Comparison of ENCODE assay signal across 8 mouse cellular contexts in the genomic region with DNA sequence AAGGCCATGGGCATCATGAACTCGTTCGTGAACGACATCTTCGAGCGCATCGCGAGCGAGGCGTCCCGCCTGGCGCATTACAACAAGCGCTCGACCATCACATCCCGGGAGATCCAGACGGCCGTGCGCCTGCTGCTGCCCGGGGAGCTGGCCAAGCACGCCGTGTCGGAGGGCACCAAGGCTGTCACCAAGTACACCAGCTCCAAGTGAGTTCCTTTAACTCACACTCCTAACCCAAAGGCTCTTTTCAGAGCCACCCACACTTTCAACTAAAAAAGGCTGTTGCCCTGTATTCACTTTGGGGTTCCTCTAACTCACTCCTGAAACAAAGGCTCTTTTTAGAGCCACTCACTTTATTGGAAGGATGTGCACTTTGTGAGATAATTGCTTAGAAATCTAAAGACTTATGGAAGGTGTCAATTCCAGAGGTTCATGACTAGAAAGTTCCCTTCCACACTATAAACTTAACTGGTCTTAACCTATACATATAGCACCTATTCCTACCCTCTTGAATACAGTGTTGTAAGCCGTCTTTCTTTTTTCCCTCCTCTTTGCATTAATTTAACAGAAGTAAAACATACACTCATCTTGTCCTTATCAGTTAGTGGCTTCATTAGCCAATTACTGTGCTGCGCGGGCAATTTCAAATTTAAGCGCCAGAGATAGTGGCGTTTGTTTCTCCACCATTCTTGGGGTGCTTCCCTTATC. TPM values are rescaled to one million over a fixed set of nuclear protein-coding genes. Genes with fewer than 3 reads are reported as not detected.
DNase-seq lines count a peak whose midpoint lies in the region; ATAC-seq and TF ChIP-seq lines count a peak whose summit lies in the region.
"Not testable (repeated sequence)": the region's sequence is repeated elsewhere in the genome, so short reads cannot be mapped to it uniquely, and the experiment has no call there.

No protein-coding gene starts in this region.

- TF ChIP-seq POLR2A in spleen, adult 2 months (IDR thresholded peaks at IDR 0.05; ENCODE audit: low read depth, low read length), result not testable (repeated sequence)

- 0 out of 2 replicates have a peak overlapping the region, but pooled peaks have one; percentile 5 for H3K9ac ChIP-seq in intestine, postnatal 0 days (ENCODE audit: low read depth, low read length)
- H3K9ac ChIP-seq in liver, embryonic 11.5 days (ENCODE audit: low read depth, low read length), result peak overlapping the region; percentile 70
- H3K9ac ChIP-seq in midbrain, embryonic 13.5 days (replicated peaks), result peak overlapping the region; percentile 66

- H3K4me1 ChIP-seq in embryonic facial prominence, embryonic 10.5 days, result peaks cover 31% of the 10 kb centered on the region
- peaks cover 17% of the 10 kb centered on the region; the same call in 1 of the 2 replicates for H3K4me1 ChIP-seq in heart, embryonic 10.5 days
- H3K4me1 ChIP-seq in intestine, postnatal 0 days (replicated peaks; ENCODE audit: control insufficient read depth, insufficient read depth, low read length); liver, embryonic 11.5 days (replicated peaks; ENCODE audit: control insufficient read depth, insufficient read depth, low read length); spleen, adult 2 months (ENCODE audit: control insufficient read depth, insufficient read depth, insufficient read length): not testable (repeated sequence)
- peaks cover 26% of the 10 kb centered on the region for H3K4me1 ChIP-seq in midbrain, embryonic 13.5 days (replicated peaks)

- H3K9me3 ChIP-seq in embryonic facial prominence, embryonic 10.5 days; heart, embryonic 10.5 days; intestine, postnatal 0 days (ENCODE audit: control insufficient read depth); liver, embryonic 11.5 days (ENCODE audit: control insufficient read depth, low read length); midbrain, embryonic 13.5 days: not testable (repeated sequence)

- under 1% methylated on average over 25 of the region's 26 CpGs for WGBS in embryonic facial prominence, embryonic 10.5 days
- under 1% methylated on average over 23 of the region's 26 CpGs for WGBS in heart, embryonic 10.5 days
- under 1% methylated on average over 24 of the region's 26 CpGs for WGBS in intestine, postnatal 0 days
- WGBS in liver, embryonic 11.5 days, result 0% methylated on average over 9 of the region's 26 CpGs
- under 1% methylated on average over 18 of the region's 26 CpGs for WGBS in midbrain, embryonic 13.5 days
- WGBS in spleen, adult 2 months, result under 1% methylated on average over 20 of the region's 26 CpGs

- not testable (repeated sequence) for ATAC-seq in intestine, postnatal 0 days
- ATAC-seq in liver, embryonic 11.5 days (replicated peaks; ENCODE audit: low FRiP score), result peak; percentile 27
- peak; percentile 0; the same call in 1 of the 2 replicates for ATAC-seq in midbrain, embryonic 13.5 days

- peak overlapping the region; percentile 61 for H3K4me3 ChIP-seq in embryonic facial prominence, embryonic 10.5 days
- peak overlapping the region; percentile 60 for H3K4me3 ChIP-seq in heart, embryonic 10.5 days
- peak overlapping the region; percentile 42 for H3K4me3 ChIP-seq in intestine, postnatal 0 days (ENCODE audit: low read depth, low read length)
- peak overlapping the region; percentile 42 for H3K4me3 ChIP-seq in liver, embryonic 11.5 days (ENCODE audit: low read depth, low read length)
- peak overlapping the region; percentile 43 for H3K4me3 ChIP-seq in midbrain, embryonic 13.5 days (replicated peaks)
- H3K4me3 ChIP-seq in spleen, adult 2 months (ENCODE audit: extremely low read depth, insufficient read depth, insufficient read length), result peak overlapping the region; percentile 40

- H3K27me3 ChIP-seq in embryonic facial prominence, embryonic 10.5 days (replicated peaks; ENCODE audit: low read depth, poor library complexity, severe bottlenecking); heart, embryonic 10.5 days (ENCODE audit: insufficient read depth, poor library complexity, severe bottlenecking); intestine, postnatal 0 days (replicated peaks; ENCODE audit: control insufficient read depth, insufficient read depth, low read length); liver, embryonic 11.5 days (replicated peaks; ENCODE audit: control insufficient read depth, insufficient read depth, low read length); midbrain, embryonic 13.5 days; spleen, adult 2 months (ENCODE audit: control insufficient read depth, insufficient read depth, low read length): not testable (repeated sequence)

- peak overlapping the region; percentile 86 for H3K27ac ChIP-seq in embryonic facial prominence, embryonic 10.5 days (replicated peaks)
- peak overlapping the region; percentile 83 for H3K27ac ChIP-seq in heart, embryonic 10.5 days
- peak overlapping the region; percentile 54; the same call in 1 of the 2 replicates for H3K27ac ChIP-seq in intestine, postnatal 0 days (ENCODE audit: low read depth, low read length)
- H3K27ac ChIP-seq in liver, embryonic 11.5 days (ENCODE audit: low read depth, low read length), result peak overlapping the region; percentile 99
- H3K27ac ChIP-seq in midbrain, embryonic 13.5 days, result peak overlapping the region; percentile 95
- peak overlapping the region; percentile 91 for H3K27ac ChIP-seq in spleen, adult 2 months (ENCODE audit: insufficient read depth, low read length)

- not testable (repeated sequence) for H3K36me3 ChIP-seq in embryonic facial prominence, embryonic 10.5 days (replicated peaks); heart, embryonic 10.5 days; intestine, postnatal 0 days (ENCODE audit: control insufficient read depth, insufficient read depth); liver, embryonic 11.5 days (ENCODE audit: control insufficient read depth, insufficient read depth, low read length); midbrain, embryonic 13.5 days; spleen, adult 2 months (ENCODE audit: control insufficient read depth, insufficient read depth, low read length)

- peak overlapping the region; percentile 75 for H3K4me2 ChIP-seq in intestine, postnatal 0 days (replicated peaks; ENCODE audit: low read depth)
- H3K4me2 ChIP-seq in liver, embryonic 11.5 days, result peak overlapping the region; percentile 59
- peak overlapping the region; percentile 76 for H3K4me2 ChIP-seq in midbrain, embryonic 13.5 days (replicated peaks)

- peak; percentile 73 for DNase-seq in 3T3-L1 (ENCODE audit: low read depth, low spot score)
- peak; percentile 25 for DNase-seq in adrenal gland, adult 2 months
- DNase-seq in embryonic facial prominence, embryonic 10.5 days (ENCODE audit: low spot score), result peak; percentile 38
- peak; percentile 86 for DNase-seq in heart, embryonic 10.5 days (ENCODE audit: low spot score)
- DNase-seq in liver, embryonic 11.5 days (ENCODE audit: low spot score), result peak; percentile 51
- peak in 1 of 2 experiments; percentile 38 for DNase-seq in spleen, adult 2 months (ENCODE audit: low read depth in 1 of 2, low spot score in 2 of 2)

- TF ChIP-seq CTCF in intestine, postnatal 0 days (IDR thresholded peaks at IDR 0.05; ENCODE audit: low read depth); spleen, adult 2 months (IDR thresholded peaks at IDR 0.05; ENCODE audit: extremely low read depth, insufficient read depth, insufficient read length, insufficient replicate concordance): not testable (repeated sequence)

RNA-seq across cellular contexts. Expression of gene Hist1h2bn, which starts 0.5 kb away (rescaled TPM):
- 10 to 100 TPM; 16.7 to 17.2 TPM for total RNA-seq in adrenal gland, adult 2 months (2021)
- polyA plus RNA-seq in adrenal gland, adult 2 months (2012; rRNA removed), result 2.5 and 8.2 TPM in 2 replicates
- 3.6 and 4.0 TPM in 2 replicates for polyA plus RNA-seq in embryonic facial prominence, embryonic 10.5 days (2016; fragmentation: Nextera tagmentation; extraction: Ambion mirVana)
- 1.2 and 3.0 TPM in 2 replicates for polyA plus RNA-seq in heart, embryonic 10.5 days (2016; fragmentation: Nextera tagmentation; extraction: Ambion mirVana)
- polyA plus RNA-seq in intestine, postnatal 0 days (2015; fragmentation: Nextera tagmentation; extraction: Ambion mirVana), result 1.1 TPM in 2 replicates
- 1.9 and 2.0 TPM in 2 replicates for polyA plus RNA-seq in liver, embryonic 11.5 days (2014; fragmentation: Nextera tagmentation; extraction: Ambion mirVana)
- polyA plus RNA-seq in midbrain, embryonic 13.5 days (2015; fragmentation: Nextera tagmentation; extraction: Ambion mirVana), result 2.5 and 6.7 TPM in 2 replicates
- 8.0 and 29.0 TPM in 2 replicates for polyA plus RNA-seq in spleen, adult 2 months (2012; rRNA removed)

RNA-seq across cellular contexts. Expression of gene Hist1h2ak, which starts 0.8 kb away (rescaled TPM):
- 10 to 100 TPM; 10.8 to 11.1 TPM for total RNA-seq in adrenal gland, adult 2 months (2021)
- 5.4 and 7.8 TPM in 2 replicates for polyA plus RNA-seq in adrenal gland, adult 2 months (2012; rRNA removed)
- 18.6 and 21.7 TPM in 2 replicates for polyA plus RNA-seq in embryonic facial prominence, embryonic 10.5 days (2016; fragmentation: Nextera tagmentation; extraction: Ambion mirVana)
- 6.7 and 8.3 TPM in 2 replicates for polyA plus RNA-seq in heart, embryonic 10.5 days (2016; fragmentation: Nextera tagmentation; extraction: Ambion mirVana)
- 5.0 and 9.5 TPM in 2 replicates for polyA plus RNA-seq in intestine, postnatal 0 days (2015; fragmentation: Nextera tagmentation; extraction: Ambion mirVana)
- polyA plus RNA-seq in liver, embryonic 11.5 days (2014; fragmentation: Nextera tagmentation; extraction: Ambion mirVana), result 7.6 and 7.7 TPM in 2 replicates
- 22.2 and 26.2 TPM in 2 replicates for polyA plus RNA-seq in midbrain, embryonic 13.5 days (2015; fragmentation: Nextera tagmentation; extraction: Ambion mirVana)
- polyA plus RNA-seq in spleen, adult 2 months (2012; rRNA removed), result 51.8 and 65.5 TPM in 2 replicates

RNA-seq across cellular contexts. Expression of gene Hist1h4k, which starts 4.1 kb away (rescaled TPM):
- total RNA-seq in adrenal gland, adult 2 months (2021), result 100 to 1,000 TPM in 1 of 2 experiments, 10 to 100 TPM in 1; 76.0 to 101 TPM
- 10.2 and 12.5 TPM in 2 replicates for polyA plus RNA-seq in adrenal gland, adult 2 months (2012; rRNA removed)
- polyA plus RNA-seq in embryonic facial prominence, embryonic 10.5 days (2016; fragmentation: Nextera tagmentation; extraction: Ambion mirVana), result 3.9 and 7.1 TPM in 2 replicates
- 2.4 and 3.8 TPM in 2 replicates for polyA plus RNA-seq in heart, embryonic 10.5 days (2016; fragmentation: Nextera tagmentation; extraction: Ambion mirVana)
- 1.4 and 2.1 TPM in 2 replicates for polyA plus RNA-seq in intestine, postnatal 0 days (2015; fragmentation: Nextera tagmentation; extraction: Ambion mirVana)
- 2.4 and 5.1 TPM in 2 replicates for polyA plus RNA-seq in liver, embryonic 11.5 days (2014; fragmentation: Nextera tagmentation; extraction: Ambion mirVana)
- polyA plus RNA-seq in midbrain, embryonic 13.5 days (2015; fragmentation: Nextera tagmentation; extraction: Ambion mirVana), result 1.1 and 3.0 TPM in 2 replicates
- 82.1 and 92.4 TPM in 2 replicates for polyA plus RNA-seq in spleen, adult 2 months (2012; rRNA removed)

RNA-seq across cellular contexts. Expression of gene Hist1h4j, which starts 19.6 kb away (rescaled TPM):
- 10 to 100 TPM in 1 of 2 experiments, 1 to 10 TPM in 1; 7.5 to 11.4 TPM for total RNA-seq in adrenal gland, adult 2 months (2021)
- 0.52 TPM in 2 replicates for polyA plus RNA-seq in adrenal gland, adult 2 months (2012; rRNA removed)
- 0.93 and 1.3 TPM in 2 replicates for polyA plus RNA-seq in embryonic facial prominence, embryonic 10.5 days (2016; fragmentation: Nextera tagmentation; extraction: Ambion mirVana)
- polyA plus RNA-seq in heart, embryonic 10.5 days (2016; fragmentation: Nextera tagmentation; extraction: Ambion mirVana), result 2.0 TPM in 1 of 2 replicates, not detected in the other
- 0.40 and 0.42 TPM in 2 replicates for polyA plus RNA-seq in intestine, postnatal 0 days (2015; fragmentation: Nextera tagmentation; extraction: Ambion mirVana)
- polyA plus RNA-seq in liver, embryonic 11.5 days (2014; fragmentation: Nextera tagmentation; extraction: Ambion mirVana), result 0.80 and 1.1 TPM in 2 replicates
- polyA plus RNA-seq in midbrain, embryonic 13.5 days (2015; fragmentation: Nextera tagmentation; extraction: Ambion mirVana), result 0.82 and 1.0 TPM in 2 replicates
- 9.1 and 9.5 TPM in 2 replicates for polyA plus RNA-seq in spleen, adult 2 months (2012; rRNA removed)

RNA-seq across cellular contexts. Expression of gene Hist1h1b, which starts 26.0 kb away (rescaled TPM):
- 10 to 100 TPM; 11.6 to 11.7 TPM for total RNA-seq in adrenal gland, adult 2 months (2021)
- 0.34 and 0.37 TPM in 2 replicates for polyA plus RNA-seq in adrenal gland, adult 2 months (2012; rRNA removed)
- polyA plus RNA-seq in embryonic facial prominence, embryonic 10.5 days (2016; fragmentation: Nextera tagmentation; extraction: Ambion mirVana), result 34.8 and 36.2 TPM in 2 replicates
- 12.2 and 12.8 TPM in 2 replicates for polyA plus RNA-seq in heart, embryonic 10.5 days (2016; fragmentation: Nextera tagmentation; extraction: Ambion mirVana)
- polyA plus RNA-seq in intestine, postnatal 0 days (2015; fragmentation: Nextera tagmentation; extraction: Ambion mirVana), result 7.3 and 8.1 TPM in 2 replicates
- 19.0 and 20.4 TPM in 2 replicates for polyA plus RNA-seq in liver, embryonic 11.5 days (2014; fragmentation: Nextera tagmentation; extraction: Ambion mirVana)
- 11.8 and 15.6 TPM in 2 replicates for polyA plus RNA-seq in midbrain, embryonic 13.5 days (2015; fragmentation: Nextera tagmentation; extraction: Ambion mirVana)
- 2.3 and 3.2 TPM in 2 replicates for polyA plus RNA-seq in spleen, adult 2 months (2012; rRNA removed)

Comparison
In these comparisons a context has a peak if more than half of its experiments do, and no peak if none do; other contexts are left out.
1. H3K9ac ChIP-seq: peak in every context shown above with its lines; median percentile 70 in liver, embryonic 11.5 days; 66 in midbrain, embryonic 13.5 days; 5 in intestine, postnatal 0 days.